Mouse (Mus musculus) cerebellum, adult 2 months (tissue): Measurements from ENCODE around the gene P2rx4.

Experiments used
- CTCF ChIP-seq: fragments of 200-500 bp; IDR thresholded peaks from 2 replicates; pipeline ENCODE4 v1.5.1; 2011; ENCODE audit warnings: low read depth, mild to moderate bottlenecking, control low read depth, low read length, moderate library complexity, borderline replicate concordance; ENCODE audit not compliant: insufficient read depth
- POLR2A ChIP-seq: fragments of 200-500 bp; IDR thresholded peaks from 2 replicates; pipeline ENCODE4 v1.6.1; 2011; ENCODE audit warnings: low read length, control low read depth, borderline replicate concordance; ENCODE audit not compliant: insufficient read depth

DNA sequence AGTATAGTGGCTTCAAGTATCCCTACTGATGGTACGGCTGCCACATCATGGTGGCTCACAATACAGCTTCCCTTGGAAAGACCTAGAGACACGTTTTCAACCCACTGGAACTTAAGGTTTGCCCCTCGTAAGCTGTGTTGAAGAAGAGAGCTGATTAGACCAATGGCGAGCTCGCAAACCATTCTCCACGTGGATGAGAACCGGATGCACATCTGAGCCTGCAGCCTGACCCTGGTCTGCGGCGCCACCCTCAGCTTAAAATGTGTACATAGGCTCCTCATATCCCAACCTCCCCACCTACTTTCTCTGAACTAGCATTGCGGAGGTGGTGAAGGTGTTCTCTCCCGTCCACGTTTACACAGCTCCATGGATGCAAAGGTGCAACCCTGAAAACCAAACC, 26.1 kb upstream of the P2rx4 start:
- TF ChIP-seq POLR2A, result no peak
- TF ChIP-seq CTCF, result peak; percentile 25; the same call in 1 of the 2 replicates
